Mouse (Mus musculus): ENCODE measurements at regions not wholly inside any gene's neighbourhood (a gene's known extent, or its start where the extent isn't known, plus 50 kb on each side); places are given as distances from the start of the nearest gene placed in this dataset.
A peak's percentile ranks its signal among the peaks of the same experiment; 100 is the strongest.

DNA sequence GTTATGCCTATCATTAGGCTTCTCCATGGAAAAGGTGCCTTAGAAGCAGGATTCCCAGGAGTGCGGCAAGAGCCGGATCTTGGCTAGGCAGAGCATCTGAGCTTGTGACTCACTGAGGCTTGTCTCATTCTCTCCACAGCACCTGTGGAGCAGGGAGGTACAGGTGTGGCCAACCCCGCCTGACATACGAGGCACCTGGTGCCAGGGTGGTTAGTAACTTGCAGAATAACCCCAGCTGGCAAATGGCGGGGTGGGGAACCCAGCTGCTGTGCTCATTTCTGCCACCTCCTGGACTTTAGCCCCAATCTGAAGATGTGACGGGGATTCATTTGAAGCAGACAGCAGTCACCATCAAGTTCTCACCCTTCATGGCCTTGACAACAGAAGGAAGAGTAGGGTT, 96.2 kb downstream of the Pdgfra start:
- no peak for DNase-seq (ENCODE audit: low spot score)

DNA sequence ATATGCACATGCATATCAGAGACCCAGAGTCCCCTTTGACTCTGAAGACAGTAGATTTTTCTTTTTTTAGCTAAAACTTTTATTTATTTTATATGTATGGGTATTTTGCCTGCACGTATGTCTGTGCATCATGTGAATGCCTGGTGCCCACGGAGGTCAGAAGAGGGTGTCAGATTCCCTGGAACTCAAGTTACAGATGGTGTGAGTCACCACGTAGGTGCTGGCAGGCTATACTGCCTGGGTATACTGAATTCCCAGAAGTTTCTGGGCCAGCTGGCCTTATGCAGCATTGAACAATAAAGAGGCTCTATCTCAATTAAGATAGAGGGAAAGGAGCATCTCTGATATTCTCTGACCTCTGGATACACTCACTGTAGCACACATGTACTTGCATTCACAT, 97.6 kb downstream of the Pdgfra start:
- DNase-seq (ENCODE audit: low spot score): no peak

DNA sequence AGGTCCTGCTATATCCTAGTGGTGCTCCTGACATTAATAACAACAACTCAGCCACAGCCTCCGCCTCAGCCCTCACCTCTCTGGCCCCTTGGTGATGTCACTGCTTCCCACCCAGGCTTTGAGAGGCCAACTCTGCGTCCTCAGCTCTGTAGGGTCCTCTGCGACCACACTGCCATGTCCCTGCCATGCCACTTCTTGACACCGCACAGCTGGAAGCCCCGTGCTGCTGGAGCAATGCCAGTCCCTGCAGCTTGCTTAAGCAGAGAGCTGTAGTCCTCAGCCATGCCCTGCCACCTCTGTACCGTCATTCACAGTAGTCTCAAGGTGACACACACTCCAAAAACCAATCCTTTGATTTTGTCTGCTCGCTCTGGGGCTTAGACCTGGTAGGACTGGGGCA, 101.3 kb downstream of the Pdgfra start:
- no peak for DNase-seq (ENCODE audit: low spot score)

DNA sequence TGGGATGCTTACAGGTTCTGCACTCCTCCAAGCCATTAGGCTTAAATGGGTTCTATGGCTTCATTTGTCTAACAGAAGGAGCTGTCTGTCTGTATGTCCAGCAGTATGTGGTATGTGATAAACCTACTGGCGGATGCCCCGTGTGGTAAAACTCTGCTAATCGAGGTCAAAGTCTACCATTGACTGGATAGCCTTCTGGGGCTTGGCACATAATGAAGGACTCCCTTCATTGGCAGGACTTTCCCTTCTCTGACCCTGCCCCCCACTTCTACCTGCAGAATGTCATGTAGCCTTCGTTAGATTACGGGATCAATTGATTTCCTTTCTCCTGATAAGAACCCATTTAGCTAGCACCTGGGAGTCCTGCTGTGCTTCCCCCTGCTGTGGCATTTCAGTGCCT, 101.7 kb downstream of the Pdgfra start:
- no peak for DNase-seq (ENCODE audit: low spot score)

DNA sequence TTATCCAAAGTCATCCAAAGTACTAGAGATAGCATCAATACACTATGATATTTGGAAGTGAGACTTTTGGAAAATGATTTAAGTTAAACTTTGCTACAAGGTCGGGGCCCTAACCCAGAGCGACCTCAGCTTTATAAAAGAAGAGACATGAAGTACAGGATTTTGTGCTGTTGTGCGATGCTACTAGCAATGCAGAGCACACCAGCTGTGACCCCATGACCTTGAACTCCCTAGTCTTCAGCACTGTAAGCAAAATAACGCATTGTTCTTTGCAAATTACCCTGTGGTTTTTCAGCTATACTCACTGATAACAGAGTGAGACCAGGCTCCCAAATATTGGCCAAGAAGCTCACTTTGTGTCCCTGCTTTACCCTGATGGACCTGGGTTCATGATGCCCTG, 104.1 kb downstream of the Pdgfra start:
- DNase-seq (ENCODE audit: low spot score): no peak

DNA sequence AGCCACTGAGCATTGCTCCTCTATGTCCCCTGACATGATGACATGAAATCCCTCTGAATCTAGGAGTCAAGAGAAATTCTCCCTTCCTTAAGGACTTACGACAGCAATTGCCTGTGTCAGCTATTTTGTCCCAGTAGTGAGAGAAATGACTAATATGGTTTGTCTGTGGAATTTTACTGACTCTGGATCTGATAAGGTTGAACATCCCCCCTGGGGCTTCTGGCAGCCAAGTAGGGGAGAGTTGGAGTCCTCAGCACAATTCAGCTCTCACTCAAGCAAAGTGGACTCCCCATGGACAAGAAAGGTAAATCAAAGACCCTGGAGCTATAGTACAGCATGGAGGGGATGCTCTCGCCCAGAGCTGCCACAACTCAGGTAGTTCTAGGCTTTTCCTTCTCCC, 105.0 kb downstream of the Pdgfra start:
- no peak for DNase-seq (ENCODE audit: low spot score)

DNA sequence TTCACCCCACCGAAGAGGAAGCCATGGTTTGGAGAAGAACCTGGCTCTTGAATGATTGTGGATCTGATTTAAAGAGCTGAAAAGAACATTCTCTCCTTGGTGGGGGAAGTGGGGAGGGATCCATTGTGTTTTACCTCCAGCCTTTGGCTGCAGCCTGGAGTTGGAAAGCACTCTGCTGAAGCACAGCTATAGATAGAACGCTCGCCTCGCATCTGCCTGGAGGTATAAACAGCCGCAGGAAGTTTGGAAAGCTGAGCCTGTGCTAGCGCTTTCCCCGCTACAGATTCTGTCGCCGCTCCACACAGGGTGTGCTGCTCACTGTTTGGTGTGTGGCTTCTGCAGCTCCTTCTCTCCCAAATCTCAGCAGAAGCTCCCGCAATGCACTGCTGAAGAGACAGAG, 108.2 kb downstream of the Pdgfra start:
- no peak for DNase-seq (ENCODE audit: low spot score)

DNA sequence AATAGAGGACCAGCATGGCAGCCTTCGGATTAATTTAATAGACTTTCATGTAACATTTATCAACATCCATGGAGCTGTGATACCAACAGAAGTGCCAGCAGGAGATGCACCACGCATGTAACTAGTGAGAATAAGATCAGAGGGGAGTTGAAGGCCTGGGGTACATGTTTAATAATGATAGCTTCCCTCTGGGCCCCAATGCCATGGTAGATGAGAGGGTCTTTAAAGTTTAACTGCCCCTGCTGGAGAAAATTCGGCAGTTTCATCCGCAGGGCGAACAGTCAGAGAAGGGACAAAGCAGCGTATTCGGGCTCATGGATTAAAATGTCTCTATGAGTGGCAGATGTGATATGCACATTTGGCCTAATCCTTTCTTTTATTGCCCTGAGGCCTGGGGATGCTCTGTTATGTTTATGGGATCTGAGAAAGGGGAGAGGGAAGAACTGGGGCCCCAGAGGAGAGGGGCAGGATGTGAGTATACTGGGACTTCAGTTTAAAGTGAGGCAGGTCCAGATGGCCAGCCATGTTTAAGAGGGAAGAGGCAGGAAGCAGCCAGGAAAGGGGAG, 114.1 kb downstream of the Pdgfra start:
- no peak for DNase-seq (ENCODE audit: low spot score)

DNA sequence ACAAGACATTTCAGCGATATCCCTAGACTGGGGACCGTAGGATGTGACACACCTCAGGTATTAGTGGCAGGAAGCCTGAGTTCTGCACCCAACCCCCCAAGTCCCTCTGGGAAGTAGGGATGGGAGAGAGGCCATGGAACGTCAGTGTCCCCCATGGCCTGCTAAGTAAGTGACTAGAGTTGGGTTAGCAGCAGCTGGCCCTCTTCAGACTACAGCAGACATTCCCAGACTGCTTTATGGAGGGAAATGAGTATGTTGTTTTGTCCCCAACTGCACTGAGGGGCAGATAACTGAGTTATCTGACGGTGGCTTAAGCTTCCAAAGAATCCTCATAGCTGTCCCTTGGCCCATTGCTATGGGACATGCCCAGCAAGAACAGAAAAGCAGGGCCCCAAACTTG, 114.8 kb downstream of the Pdgfra start:
- DNase-seq (ENCODE audit: low spot score): no peak

DNA sequence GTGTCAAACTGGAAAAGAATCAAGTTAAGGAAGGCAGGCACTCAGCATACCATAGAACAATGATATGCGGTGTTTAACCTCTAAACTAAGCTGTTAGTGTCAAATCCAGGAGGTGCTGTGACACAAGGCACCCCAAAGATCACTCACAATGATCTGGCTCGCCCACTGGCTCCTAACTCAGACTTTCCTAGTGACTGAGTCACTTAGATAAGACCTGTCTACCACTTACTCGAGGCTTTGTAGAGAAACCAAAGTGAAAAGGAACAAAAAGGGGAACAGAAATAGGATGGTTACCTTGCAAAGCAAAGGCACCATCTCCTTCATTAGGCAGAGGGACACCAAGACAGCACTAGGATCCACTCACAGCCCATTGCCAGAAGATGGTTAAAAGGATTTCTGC, 115.7 kb downstream of the Pdgfra start:
- no peak for DNase-seq (ENCODE audit: low spot score)

DNA sequence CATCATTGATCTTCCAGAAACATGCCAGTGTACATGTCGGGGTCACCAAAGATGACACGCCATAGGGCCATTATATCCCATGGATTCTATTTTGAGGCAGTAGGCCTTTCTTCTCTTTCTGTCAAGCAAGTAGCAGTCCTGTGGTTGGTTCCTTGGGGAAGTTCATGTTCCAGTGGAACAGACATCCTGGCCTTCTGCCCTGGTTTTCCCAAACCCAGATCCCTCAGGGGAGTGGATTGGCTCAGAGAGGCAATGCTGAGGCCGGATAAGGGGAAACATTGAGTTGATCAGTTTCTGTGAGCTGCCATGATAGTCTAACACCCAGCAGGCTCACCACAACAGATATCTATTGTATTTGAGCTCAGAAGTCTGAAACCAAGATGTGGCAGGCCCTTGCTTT, 125.9 kb downstream of the Pdgfra start:
- DNase-seq (ENCODE audit: low spot score): no peak

DNA sequence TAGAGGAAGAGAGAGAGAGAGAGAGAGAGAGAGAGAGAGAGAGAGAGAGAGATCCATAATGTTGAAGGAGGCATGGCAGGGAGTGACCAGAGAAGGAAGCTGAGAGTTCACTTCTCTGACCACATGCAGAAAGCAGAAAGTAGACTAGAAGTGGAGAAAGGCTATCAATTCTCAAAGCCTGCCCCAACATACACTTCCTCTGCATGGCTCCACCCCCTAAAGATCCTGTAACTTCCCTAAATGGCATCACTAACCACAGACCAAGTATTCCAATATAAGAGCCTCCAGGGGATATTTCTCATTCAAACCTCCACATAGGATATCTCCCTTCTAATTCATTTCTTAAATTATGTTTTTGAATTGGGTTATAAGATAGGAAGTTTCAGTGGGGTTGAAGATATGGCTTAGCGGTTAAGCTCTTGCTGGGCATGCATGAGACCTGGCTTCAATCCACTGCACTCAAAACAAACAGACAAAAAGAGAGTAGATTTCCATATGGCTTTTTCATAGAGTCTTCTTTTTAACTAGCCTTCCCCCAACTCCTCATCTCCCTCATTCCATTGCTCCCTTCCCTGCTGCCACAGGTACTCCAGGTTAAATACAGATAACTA, 127.6 kb downstream of the Pdgfra start:
- DNase-seq (ENCODE audit: low spot score): no peak

DNA sequence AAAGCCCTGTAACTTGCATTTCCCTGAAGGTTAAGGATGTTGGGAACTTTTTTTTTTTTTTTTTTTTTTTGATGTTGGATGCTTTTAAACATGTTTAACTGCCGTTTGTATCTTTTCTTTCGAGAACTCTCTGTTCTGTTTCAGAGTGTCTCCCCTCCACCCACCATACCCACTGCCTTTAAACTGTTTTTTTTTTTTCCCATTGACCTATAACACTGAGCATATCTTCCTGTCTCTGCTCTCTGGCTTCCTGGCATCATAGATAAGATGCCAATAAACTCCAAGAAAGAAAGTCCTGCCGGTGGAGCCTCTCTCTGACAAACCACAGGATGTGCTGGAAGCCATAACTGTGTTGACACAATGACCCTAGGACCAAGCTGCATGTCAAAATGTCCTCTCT, 128.6 kb downstream of the Pdgfra start:
- no peak for DNase-seq (ENCODE audit: low spot score)

DNA sequence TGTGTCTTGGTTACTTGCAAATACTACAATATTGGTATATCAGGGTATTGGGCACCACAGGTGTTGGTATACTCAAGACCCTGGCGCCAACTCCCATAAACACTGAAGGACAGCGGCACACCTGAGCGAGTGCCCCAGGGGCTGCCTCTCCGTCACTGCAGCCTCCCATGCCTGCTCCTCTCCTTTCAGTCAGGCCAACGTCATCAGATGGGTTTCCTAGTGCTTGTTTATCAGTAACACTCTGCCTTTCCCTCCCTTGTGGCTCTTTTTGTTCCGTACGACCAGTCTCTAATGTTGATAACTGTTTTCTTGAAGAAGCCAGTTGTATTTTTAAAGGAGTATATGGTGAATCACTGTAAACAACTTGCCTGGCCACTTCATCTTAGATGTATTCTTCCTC, 129.4 kb downstream of the Pdgfra start:
- no peak for DNase-seq (ENCODE audit: low spot score)

DNA sequence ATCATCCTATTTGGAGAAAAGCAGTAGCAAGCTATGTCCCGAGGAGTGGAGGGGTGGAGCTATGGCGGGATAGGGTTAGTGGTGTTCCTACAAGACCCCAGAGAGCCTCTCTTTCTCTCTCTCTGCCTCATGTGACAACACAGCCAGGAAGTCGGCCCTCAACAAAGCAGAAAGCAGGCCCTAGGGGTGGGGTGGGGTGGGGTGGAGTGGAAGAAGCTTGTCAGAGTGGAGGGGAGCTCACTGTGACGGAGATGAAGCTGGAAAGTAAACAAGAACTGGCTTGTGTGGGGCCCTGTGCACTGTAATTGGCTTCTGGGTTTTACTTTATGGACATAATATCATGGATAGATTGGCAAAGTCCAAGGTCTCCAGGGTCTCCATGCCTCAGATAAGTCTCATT, 130.5 kb downstream of the Pdgfra start:
- DNase-seq (ENCODE audit: low spot score): no peak

DNA sequence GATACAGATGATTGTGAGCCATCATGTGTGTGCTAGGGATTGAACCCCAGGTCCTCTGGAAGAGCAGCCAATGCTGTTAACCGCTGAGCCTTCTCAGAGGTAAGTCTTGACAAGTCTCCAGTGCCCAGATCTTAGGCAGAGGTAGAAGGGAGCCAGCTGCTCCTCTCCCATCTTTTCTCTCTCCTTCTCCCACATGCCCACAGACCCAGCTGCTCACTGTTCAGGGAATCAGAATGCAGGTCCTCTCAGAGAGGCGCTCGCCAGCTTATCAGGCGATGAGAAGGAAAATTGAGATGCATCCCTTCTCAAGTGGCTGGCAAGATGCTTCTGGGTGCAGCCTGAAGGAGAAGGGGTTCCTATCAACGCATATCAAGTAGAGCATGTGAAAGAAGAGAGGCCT, 131.7 kb downstream of the Pdgfra start:
- no peak for DNase-seq (ENCODE audit: low spot score)

DNA sequence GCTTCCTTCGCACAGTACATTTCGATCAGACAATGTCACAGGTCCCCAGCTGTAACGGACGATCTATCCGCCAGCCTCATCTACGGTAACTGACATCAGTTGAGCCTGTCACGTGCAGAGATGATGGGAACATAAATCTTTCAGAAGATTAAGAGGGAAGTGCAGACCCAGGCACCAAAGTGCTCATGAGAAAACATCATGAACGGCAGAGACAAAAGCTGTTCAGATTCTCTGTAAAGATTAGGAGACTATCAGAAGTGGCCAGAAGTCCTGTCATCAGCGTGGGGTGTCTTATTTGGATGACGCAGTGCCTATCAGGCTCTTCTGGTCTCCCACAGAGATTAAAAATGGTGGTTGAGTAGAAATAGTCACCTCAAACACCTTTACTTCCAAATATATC, 133.9 kb downstream of the Pdgfra start:
- peak; percentile 17 for DNase-seq (ENCODE audit: low spot score)

DNA sequence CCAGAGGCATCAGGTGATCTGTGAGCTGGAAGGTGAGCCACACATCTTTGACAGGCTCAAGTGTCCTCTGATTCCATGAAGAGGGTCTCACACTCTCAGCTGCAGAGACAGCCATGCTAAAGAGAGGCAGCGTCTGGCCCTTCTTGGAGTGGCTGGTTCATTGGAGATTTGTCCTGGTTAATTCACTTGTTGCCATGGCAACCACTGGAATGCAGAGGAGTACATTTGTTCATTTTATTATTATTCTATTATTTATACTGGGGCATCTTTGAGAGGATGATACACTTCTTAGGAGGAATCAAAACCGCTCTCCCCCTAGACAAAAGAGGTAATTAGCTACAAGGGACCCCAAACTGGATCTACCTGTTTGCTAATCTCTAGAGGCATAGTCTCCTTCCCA, 143.6 kb downstream of the Pdgfra start:
- peak; percentile 20 for DNase-seq (ENCODE audit: low spot score)

DNA sequence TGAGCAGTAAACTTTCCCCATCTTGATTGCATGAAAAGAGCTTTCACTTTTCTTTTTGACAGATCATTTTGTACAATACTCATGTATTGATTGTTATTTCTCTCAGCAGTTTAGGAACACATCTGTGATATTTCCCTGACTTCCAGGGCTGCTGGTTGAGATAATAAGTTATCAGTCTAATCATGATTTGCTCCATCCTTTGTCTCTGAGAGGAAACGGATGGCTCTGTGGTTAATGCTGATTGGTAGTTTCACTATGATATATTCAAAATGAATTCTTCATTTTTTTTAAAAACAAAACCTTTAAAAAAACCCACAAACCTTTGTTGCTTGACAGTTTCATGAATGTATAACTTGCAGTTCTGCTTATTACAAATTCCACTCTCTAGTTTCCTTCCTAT, 160.8 kb downstream of the Pdgfra start:
- no peak for DNase-seq (ENCODE audit: low spot score)

DNA sequence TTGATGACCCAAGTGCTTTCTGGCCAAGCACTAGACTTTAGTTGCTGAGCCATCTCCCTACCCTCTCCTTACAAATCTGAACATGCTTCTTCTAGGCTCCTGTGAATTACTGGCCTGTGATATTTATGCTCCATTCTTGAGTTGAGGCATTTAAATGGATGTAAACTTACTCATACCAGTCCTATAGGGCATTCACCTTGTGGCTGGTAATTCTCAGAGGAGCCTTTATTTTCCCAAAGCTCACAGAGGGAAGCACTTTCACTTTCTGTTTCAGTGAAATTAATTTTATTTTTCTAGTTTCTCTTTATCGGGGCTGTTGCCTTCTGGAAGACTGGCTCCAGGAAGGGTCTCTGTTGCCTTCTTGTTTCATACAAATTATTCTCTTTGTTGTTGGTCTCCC, 163.9 kb downstream of the Pdgfra start:
- DNase-seq (ENCODE audit: low spot score): no peak

DNA sequence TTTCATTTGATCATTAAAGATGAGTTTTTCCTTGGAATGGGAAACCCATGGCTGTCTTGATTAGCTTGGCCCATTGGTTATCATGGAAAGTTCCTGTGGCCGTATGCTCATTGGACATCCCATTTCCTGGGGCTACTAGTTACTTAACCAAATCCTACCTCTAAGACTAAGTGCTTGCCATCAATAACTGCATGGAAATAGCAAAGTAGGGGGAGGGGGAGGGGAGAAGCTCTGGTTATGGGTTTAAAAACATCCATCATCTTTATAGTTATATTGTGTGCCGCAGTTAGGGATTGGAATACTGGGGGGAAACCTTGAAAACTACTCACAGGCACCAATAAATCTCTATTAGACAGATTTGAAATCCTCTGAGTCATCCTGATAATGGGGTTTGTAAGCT, 168.4 kb downstream of the Pdgfra start:
- DNase-seq (ENCODE audit: low spot score): no peak

DNA sequence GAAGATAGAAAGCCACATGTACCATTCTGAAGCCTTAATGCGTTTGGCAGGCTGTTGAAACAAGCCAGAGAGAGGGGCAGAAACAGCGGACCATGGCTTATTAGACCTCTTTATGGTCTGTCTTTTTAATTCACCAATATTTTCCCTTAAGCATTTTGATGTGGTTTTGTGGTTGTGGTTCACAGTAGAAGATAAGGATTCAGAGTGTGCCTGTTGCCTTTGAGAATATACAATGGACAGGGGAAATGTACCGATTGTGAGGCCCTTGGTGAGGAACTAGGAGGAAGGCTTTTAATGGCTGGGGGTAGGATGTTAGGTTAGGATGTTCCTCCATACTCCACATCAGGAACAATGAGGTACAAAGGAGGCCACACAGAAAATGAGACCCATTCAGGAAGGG, 182.0 kb downstream of the Pdgfra start:
- no peak for DNase-seq (ENCODE audit: low spot score)

DNA sequence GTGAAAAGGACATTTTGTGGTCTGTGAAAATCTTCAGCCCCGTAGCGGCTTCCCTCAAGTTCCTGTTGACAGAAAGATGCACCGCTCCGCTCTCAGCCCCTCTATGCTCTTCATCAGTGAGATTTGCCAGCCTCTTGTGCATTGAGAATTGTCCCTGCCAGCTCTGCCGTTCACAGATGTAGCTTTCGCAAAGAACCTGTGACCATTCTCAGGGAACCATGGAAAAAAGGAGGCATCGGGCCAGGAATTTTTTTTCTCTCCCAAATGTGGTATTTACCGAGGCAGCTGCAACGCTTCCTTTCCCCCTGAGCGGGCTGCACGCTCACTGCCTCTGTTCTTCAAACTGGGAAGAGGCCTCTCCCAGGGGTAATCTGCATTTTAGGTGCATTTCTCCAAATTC, 184.4 kb downstream of the Pdgfra start:
- no peak for DNase-seq (ENCODE audit: low spot score)

DNA sequence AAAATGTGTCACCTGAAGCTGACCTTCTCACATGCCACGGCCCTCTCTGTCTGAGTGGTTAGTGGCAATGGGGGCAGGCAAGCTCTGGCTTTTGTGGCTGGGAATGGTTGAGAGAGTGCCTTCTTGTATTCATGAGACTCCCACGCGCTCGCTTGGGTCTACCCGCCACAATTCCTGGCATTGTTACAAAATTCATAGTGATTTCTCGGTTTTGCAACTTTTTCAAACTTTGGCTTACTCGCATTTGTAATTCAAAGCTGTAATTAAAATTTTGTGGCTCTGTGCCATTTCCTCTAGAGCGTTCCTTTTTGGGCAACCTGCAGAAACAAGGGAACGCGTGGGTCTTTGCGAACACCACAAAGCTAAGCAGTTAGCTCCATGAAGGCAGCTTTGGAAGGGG, 186.3 kb downstream of the Pdgfra start:
- no peak for DNase-seq (ENCODE audit: low spot score)

DNA sequence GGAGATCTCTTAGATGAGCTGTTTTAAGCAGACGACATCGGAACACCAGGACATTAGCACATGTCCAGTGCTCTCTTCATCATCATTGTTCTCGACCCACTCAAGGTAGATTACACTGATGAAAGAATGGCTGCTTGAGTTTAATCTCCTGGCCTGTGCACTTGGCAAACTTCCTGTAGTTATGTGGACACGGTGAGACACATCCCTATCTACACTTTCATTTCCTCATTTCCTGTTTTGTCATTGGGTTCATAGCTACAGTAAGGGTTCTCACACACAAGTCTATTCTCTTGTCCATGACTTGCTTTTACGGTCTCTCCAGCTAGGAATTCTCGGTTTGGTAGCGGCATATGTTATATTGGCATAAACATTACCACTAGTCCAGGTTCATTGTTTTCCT, 190.5 kb downstream of the Pdgfra start:
- no peak for DNase-seq (ENCODE audit: low spot score)

All from retina, embryonic 14.5 days (tissue).